In genomic region chr1:95528726-95529125, GRCm38 (mm10) we compare ENCODE assay signal across 25 mouse cellular contexts.
DNase-seq lines count a peak whose midpoint lies in the region; ATAC-seq and TF ChIP-seq lines count a peak whose summit lies in the region.
"Had no signal": no experiment of that assay in that cellular context is flagged by ENCODE, and none has a peak within 500 bp of the region (broad histone marks: within the 10 kb centered on the region; RNA-seq: fewer than 3 reads in every experiment).

No protein-coding gene starts in this region.

- H3K9me3 ChIP-seq in liver, embryonic 11.5 days (ENCODE audit: control insufficient read depth, low read length): no peaks in the 10 kb centered on the region
- H3K9me3 ChIP-seq: embryonic facial prominence, embryonic 12.5 days; forebrain, embryonic 15.5 days; heart, embryonic 15.5 days; limb, embryonic 15.5 days; neural tube, embryonic 15.5 days had no signal

- peak; percentile 3 for DNase-seq in liver, adult 2 months (ENCODE audit: extremely low read depth, low read depth, low spot score)
- no peak for DNase-seq in liver, embryonic 11.5 days (ENCODE audit: low spot score)
- peak; percentile 64 for DNase-seq in 416B (ENCODE audit: low read depth)
- DNase-seq in cerebellum, postnatal 4 days (ENCODE audit: low spot score in 2 of 2): no peak
- DNase-seq in left cerebral cortex, postnatal 36 days (ENCODE audit: low spot score in 2 of 2): no peak
- DNase-seq in adrenal gland, adult 18-20 months (ENCODE audit: low spot score in 2 of 2): no peak
- DNase-seq: adrenal gland, postnatal 25 days; cerebellum, adult 2 months; cerebellum, postnatal 25 days; embryo, embryonic 11 days; kidney, adult 18-20 months; kidney, postnatal 4 days; left cerebral cortex, postnatal 4 days; lung, postnatal 14 days; midbrain, embryonic 14.5 days; right cerebral cortex, postnatal 4 days; thymus, postnatal 4 days had no signal

- H3K27ac ChIP-seq in liver, adult 2 months (replicated peaks; ENCODE audit: insufficient read depth, low read depth, low read length): no peak overlapping the region
- H3K27ac ChIP-seq in liver, embryonic 11.5 days (ENCODE audit: low read depth, low read length): no peak overlapping the region
- H3K27ac ChIP-seq: embryonic facial prominence, embryonic 12.5 days; forebrain, embryonic 15.5 days; heart, embryonic 15.5 days; limb, embryonic 15.5 days; neural tube, embryonic 15.5 days had no signal

- no peak for ATAC-seq in liver, embryonic 11.5 days (replicated peaks; ENCODE audit: low FRiP score)
- peak; percentile 47; the same call in 1 of the 2 replicates for ATAC-seq in common myeloid progenitor, adult 5-6 weeks (replicated peaks; ENCODE audit: low read depth, poor library complexity, severe bottlenecking)
- peak; percentile 95 for ATAC-seq in neutrophil, adult 5-6 weeks (ENCODE audit: extremely low read depth, insufficient number of reproducible peaks, low FRiP score, poor library complexity, severe bottlenecking)
- ATAC-seq: forebrain, embryonic 15.5 days; hindbrain, embryonic 16.5 days had no signal

- no peaks in the 10 kb centered on the region for H3K79me2 ChIP-seq in liver, adult 2 months (ENCODE audit: control insufficient read depth, insufficient read depth, low read length)

- no peaks in the 10 kb centered on the region for H3K36me3 ChIP-seq in liver, adult 2 months (ENCODE audit: control insufficient read depth, insufficient read depth, low read length)
- no peaks in the 10 kb centered on the region for H3K36me3 ChIP-seq in liver, embryonic 11.5 days (ENCODE audit: control insufficient read depth, insufficient read depth, low read length)
- H3K36me3 ChIP-seq: embryonic facial prominence, embryonic 12.5 days; forebrain, embryonic 15.5 days; heart, embryonic 15.5 days; limb, embryonic 15.5 days; neural tube, embryonic 15.5 days had no signal

- 58% methylated on average over 4 of the region's 4 CpGs for WGBS in liver, adult 2 months
- WGBS in liver, embryonic 11.5 days: 67% methylated on average over 4 of the region's 4 CpGs

- no peak overlapping the region for H3K4me3 ChIP-seq in liver, adult 2 months (ENCODE audit: insufficient read depth, low read depth, low read length)
- no peak overlapping the region for H3K4me3 ChIP-seq in liver, embryonic 11.5 days (ENCODE audit: low read depth, low read length)
- H3K4me3 ChIP-seq: embryonic facial prominence, embryonic 12.5 days; forebrain, embryonic 15.5 days; heart, embryonic 15.5 days; limb, embryonic 15.5 days; neural tube, embryonic 15.5 days had no signal

- H3K27me3 ChIP-seq in liver, adult 2 months (ENCODE audit: control insufficient read depth, insufficient read depth, low read length): no peaks in the 10 kb centered on the region
- H3K27me3 ChIP-seq in liver, embryonic 11.5 days (replicated peaks; ENCODE audit: control insufficient read depth, insufficient read depth, low read length): no peaks in the 10 kb centered on the region
- H3K27me3 ChIP-seq: embryonic facial prominence, embryonic 12.5 days; forebrain, embryonic 15.5 days; heart, embryonic 15.5 days; limb, embryonic 15.5 days; neural tube, embryonic 15.5 days had no signal

- intact Hi-C loops in left cerebral cortex, postnatal 36 days (cut with DNase I): no loop called here

- no peak for TF ChIP-seq POLR2A in liver, adult 2 months (IDR thresholded peaks at IDR 0.05; ENCODE audit: extremely low read depth, insufficient read depth, low read length)

- no peaks in the 10 kb centered on the region for H3K4me1 ChIP-seq in liver, adult 2 months (ENCODE audit: control insufficient read depth, insufficient read depth, low read length)
- H3K4me1 ChIP-seq in liver, embryonic 11.5 days (replicated peaks; ENCODE audit: control insufficient read depth, insufficient read depth, low read length): no peaks in the 10 kb centered on the region
- H3K4me1 ChIP-seq: embryonic facial prominence, embryonic 12.5 days; forebrain, embryonic 15.5 days; heart, embryonic 15.5 days; limb, embryonic 15.5 days; neural tube, embryonic 15.5 days had no signal

- H3K9ac ChIP-seq in liver, adult 2 months (ENCODE audit: low read depth, low read length): no peak overlapping the region
- H3K9ac ChIP-seq in liver, embryonic 11.5 days (ENCODE audit: low read depth, low read length): no peak overlapping the region
- H3K9ac ChIP-seq: embryonic facial prominence, embryonic 12.5 days; forebrain, embryonic 15.5 days; heart, embryonic 15.5 days; limb, embryonic 15.5 days; neural tube, embryonic 15.5 days had no signal

- H3K4me2 ChIP-seq in liver, embryonic 11.5 days: no peak overlapping the region
- H3K4me2 ChIP-seq: embryonic facial prominence, embryonic 12.5 days; forebrain, embryonic 15.5 days; heart, embryonic 15.5 days; limb, embryonic 15.5 days; neural tube, embryonic 15.5 days had no signal

- no peak for TF ChIP-seq CTCF in liver, adult 2 months (IDR thresholded peaks at IDR 0.05; ENCODE audit: low read depth, low read length)

Comparison
In these comparisons a context has a peak if more than half of its experiments do, and no peak if none do; other contexts are left out.
1. DNase-seq: peak in liver, adult 2 months (single experiment) and 416B (single experiment); none in liver, embryonic 11.5 days (single experiment), cerebellum, postnatal 4 days (0 of 2), left cerebral cortex, postnatal 36 days (0 of 2) and adrenal gland, adult 18-20 months (0 of 2).